22 mouse cellular contexts compared by ENCODE assay signal in genomic region chr7:44235909-44236308, GRCm38 (mm10). TPM values are rescaled to one million over a fixed set of nuclear protein-coding genes. Genes with fewer than 3 reads are reported as not detected.
"Had no signal": no experiment of that assay in that cellular context is flagged by ENCODE, and none has a peak within 500 bp of the region (broad histone marks: within the 10 kb centered on the region; RNA-seq: fewer than 3 reads in every experiment).

Gene Gm36864, plus strand, starts transcription at chr7:44236177.

- H3K27me3 ChIP-seq: liver, embryonic 13.5 days; liver, embryonic 15.5 days; neural tube, embryonic 12.5 days; stomach, embryonic 15.5 days had no signal

- H3K4me3 ChIP-seq: liver, embryonic 13.5 days; liver, embryonic 15.5 days; megakaryocyte, embryonic 14.5 days; midbrain, embryonic 12.5 days; neural tube, embryonic 12.5 days; stomach, embryonic 15.5 days had no signal

- DNase-seq: liver, embryonic 13.5 days; liver, postnatal 0 days; lung, adult 2 months; lung, postnatal 14 days; lung, postnatal 36 days; midbrain, embryonic 14.5 days; right cerebral cortex, postnatal 14 days; thymus, adult 2 months; thymus, postnatal 25 days; thymus, postnatal 4 days had no signal

- H3K9me3 ChIP-seq: liver, embryonic 13.5 days; liver, embryonic 15.5 days; megakaryocyte, embryonic 14.5 days; midbrain, embryonic 12.5 days; neural tube, embryonic 12.5 days; stomach, embryonic 15.5 days had no signal

- H3K27ac ChIP-seq: liver, embryonic 13.5 days; liver, embryonic 15.5 days; macrophage; midbrain, embryonic 12.5 days; neural tube, embryonic 12.5 days; stomach, embryonic 15.5 days; stomach, postnatal 0 days had no signal

- H3K9ac ChIP-seq: liver, embryonic 13.5 days; liver, embryonic 15.5 days; liver, postnatal 0 days; midbrain, embryonic 12.5 days; neural tube, embryonic 12.5 days; stomach, embryonic 15.5 days had no signal

- ATAC-seq: liver, postnatal 0 days had no signal

- H3K4me1 ChIP-seq: midbrain, embryonic 12.5 days; neural tube, embryonic 12.5 days; stomach, embryonic 15.5 days had no signal

- H3K36me3 ChIP-seq: liver, embryonic 13.5 days; liver, embryonic 15.5 days; midbrain, embryonic 12.5 days; neural tube, embryonic 12.5 days; stomach, embryonic 15.5 days had no signal

- H3K4me2 ChIP-seq: liver, embryonic 13.5 days; liver, embryonic 15.5 days; midbrain, embryonic 12.5 days; neural tube, embryonic 12.5 days; stomach, embryonic 15.5 days had no signal

RNA-seq across cellular contexts. Expression of gene Gm36864, which starts in this region (rescaled TPM):
- polyA plus RNA-seq: liver, embryonic 13.5 days; liver, embryonic 15.5 days; liver, postnatal 0 days; lung, adult 2 months; lung, embryonic 16.5 days; macrophage; midbrain, embryonic 12.5 days; midbrain, embryonic 14.5 days; midbrain, postnatal 0 days; neural tube, embryonic 12.5 days; neural tube, embryonic 14.5 days; spleen, adult 2 months; stomach, embryonic 15.5 days; stomach, postnatal 0 days; thymus, adult 2 months; urinary bladder, adult 2 months had no signal
